Mouse (Mus musculus) heart, embryonic 16.5 days (tissue): ENCODE results near the gene Toe1. TPM values are rescaled to one million over a fixed set of nuclear protein-coding genes. Genes with fewer than 3 reads are reported as not detected.

Experiments used
- ATAC-seq: fragments of 200-750 bp; cut with Nextera tagmentation; replicated peaks from 2 replicates; pipeline ENCODE4 v1.8.0; 2017; ENCODE audit warnings: moderate number of reproducible peaks; ENCODE audit not compliant: insufficient read depth, low FRiP score; ENCODE audit errors: extremely low read depth
- H3K27ac ChIP-seq: fragments of 300-500 bp; sonication (generic); 2 replicates; pipeline ENCODE4 v1.5.1; 2014; ENCODE audit warnings: mild to moderate bottlenecking, low read length, control low read depth, moderate library complexity
- H3K27me3 ChIP-seq: fragments of 300-500 bp; sonication (generic); 2 replicates; pipeline ENCODE4 v1.6.1; 2014; ENCODE audit warnings: low read length, mixed read lengths; ENCODE audit not compliant: control insufficient read depth, insufficient read depth
- H3K36me3 ChIP-seq: fragments of 300-500 bp; sonication (generic); 2 replicates; pipeline ENCODE4 v1.6.1; 2014; ENCODE audit not compliant: control insufficient read depth, insufficient read depth
- H3K4me1 ChIP-seq: fragments of 300-500 bp; sonication (generic); 2 replicates; pipeline ENCODE4 v1.6.1; 2014; ENCODE audit warnings: low read length, mixed read lengths; ENCODE audit not compliant: control insufficient read depth, insufficient read depth
- H3K4me2 ChIP-seq: fragments of 300-500 bp; sonication (generic); 2 replicates; pipeline ENCODE4 v1.6.1; 2014; ENCODE audit warnings: low read depth, mild to moderate bottlenecking, control low read depth, low read length
- H3K4me3 ChIP-seq: fragments of 300-500 bp; sonication (generic); 2 replicates; pipeline ENCODE4 v1.5.1; 2014; ENCODE audit warnings: mild to moderate bottlenecking, control low read depth, low read length
- H3K9ac ChIP-seq: fragments of 300-500 bp; sonication (generic); 2 replicates; pipeline ENCODE4 v1.6.1; 2014; ENCODE audit warnings: low read length, control low read depth
- H3K9me3 ChIP-seq: fragments of 300-500 bp; sonication (generic); replicated peaks from 2 replicates; pipeline ENCODE4 v1.6.1; 2016; ENCODE audit warnings: low read length; ENCODE audit not compliant: control insufficient read depth
- WGBS: fragments of 180-500 bp; shearing (Covaris S2); extraction: QIAGEN DNeasy Blood & Tissue Kit; methylation state at CpG from one replicate; pipeline ENCODE4 v1.1.7; 2014; 5-methylcytosine and 5-hydroxymethylcytosine counted together
- polyA plus RNA-seq: library from polyadenylated mRNA; unstranded; fragments of >200 nt; fragmentation: Nextera tagmentation; extraction: Ambion mirVana; gene quantifications from 2 replicates; pipeline ENCODE4 v1.2.1, GENCODE M21; 2015

Toe1 gene
- polyA plus RNA-seq, 1 experiment from 2014 or later = 23.4 TPM

DNA sequence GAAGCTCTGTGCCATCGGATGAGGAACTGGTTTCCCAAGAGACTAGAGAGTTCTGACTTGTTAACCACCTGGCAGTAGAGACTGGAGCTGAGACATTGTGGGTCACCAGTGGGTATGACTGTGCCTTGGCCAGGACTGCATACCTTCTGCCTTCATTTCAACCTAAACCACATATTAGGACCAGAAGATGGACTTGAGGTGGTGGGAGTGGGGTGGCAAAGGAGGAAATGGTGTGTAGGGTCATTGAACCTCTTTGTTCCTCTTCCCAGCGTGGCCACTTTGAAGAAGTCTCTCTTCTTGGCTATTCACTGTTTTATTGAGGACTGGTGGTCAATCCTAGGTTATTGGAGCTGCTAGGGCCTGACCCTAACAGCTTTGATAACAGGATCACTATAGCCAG, 26.1 kb downstream of the Toe1 start:
- H3K4me2 ChIP-seq = no peak overlapping the region
- H3K27me3 ChIP-seq = no peaks in the 10 kb centered on the region
- no peak overlapping the region for H3K4me3 ChIP-seq
- peaks cover 1% of the 10 kb centered on the region; the same call in 1 of the 2 replicates for H3K9me3 ChIP-seq
- no peak overlapping the region for H3K9ac ChIP-seq
- WGBS = 46% methylated on average over 2 of the region's 2 CpGs
- H3K27ac ChIP-seq = no peak overlapping the region
- H3K4me1 ChIP-seq = no peaks in the 10 kb centered on the region
- H3K36me3 ChIP-seq = no peaks in the 10 kb centered on the region
- ATAC-seq = no peak

DNA sequence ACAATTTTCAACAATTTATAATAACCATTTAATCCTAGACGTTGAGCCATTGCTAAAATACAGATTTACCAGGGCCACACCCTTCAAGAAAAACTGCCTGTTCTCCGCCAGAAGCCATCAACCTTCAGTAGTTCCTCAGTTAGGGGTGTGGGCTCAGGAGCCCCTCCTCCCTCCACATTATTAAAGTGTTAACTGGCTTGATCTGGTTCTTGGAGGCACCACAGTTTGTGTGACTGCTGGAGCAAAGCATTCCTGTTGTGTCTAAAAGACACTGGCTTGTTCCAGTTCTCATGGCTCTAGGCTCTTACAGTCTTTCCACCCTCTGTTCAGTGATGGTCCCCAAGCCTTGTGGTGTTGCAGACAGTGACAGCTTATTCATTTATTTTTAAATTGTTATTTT, 26.9 kb downstream of the Toe1 start:
- Histone ChIP-seq H3K4me3 (no peak overlapping the region), H3K27ac (no peak overlapping the region), H3K27me3 (no peaks in the 10 kb centered on the region), H3K4me1 (no peaks in the 10 kb centered on the region), H3K4me2 (no peak overlapping the region), H3K36me3 (no peaks in the 10 kb centered on the region), H3K9me3 (no peaks in the 10 kb centered on the region), H3K9ac (no peak overlapping the region)
- ATAC-seq = no peak
- 69% methylated on average over 2 of the region's 2 CpGs for WGBS

- H3K27me3 ChIP-seq = no peaks in the 10 kb centered on the region
- 82% methylated on average over 3 of the region's 3 CpGs for WGBS
- H3K27ac ChIP-seq = no peak overlapping the region
- H3K9ac ChIP-seq = no peak overlapping the region
- H3K4me3 ChIP-seq = no peak overlapping the region
- no peak for ATAC-seq
- H3K4me1 ChIP-seq = no peaks in the 10 kb centered on the region
- no peaks in the 10 kb centered on the region for H3K9me3 ChIP-seq
- H3K36me3 ChIP-seq = no peaks in the 10 kb centered on the region
- no peak overlapping the region for H3K4me2 ChIP-seq
These were observed 30.4 kb downstream of the Toe1 start for GRCm38 (mm10) chr4:116777079-116777478.

- Histone ChIP-seq H3K4me2 (no peak overlapping the region), H3K4me1 (no peaks in the 10 kb centered on the region), H3K27ac (no peak overlapping the region), H3K9ac (no peak overlapping the region), H3K9me3 (no peaks in the 10 kb centered on the region), H3K4me3 (no peak overlapping the region), H3K27me3 (no peaks in the 10 kb centered on the region), H3K36me3 (no peaks in the 10 kb centered on the region)
- ATAC-seq = no peak
- 93% methylated on average over 5 of the region's 5 CpGs for WGBS
These were observed 31.0 kb downstream of the Toe1 start for GRCm38 (mm10) chr4:116776391-116776790.

- no peak overlapping the region for H3K27ac ChIP-seq
- H3K36me3 ChIP-seq = no peaks in the 10 kb centered on the region
- no peaks in the 10 kb centered on the region for H3K9me3 ChIP-seq
- H3K4me2 ChIP-seq = no peak overlapping the region
- ATAC-seq = no peak
- H3K4me3 ChIP-seq = no peak overlapping the region
- no peak overlapping the region for H3K9ac ChIP-seq
- no peaks in the 10 kb centered on the region for H3K27me3 ChIP-seq
- no peaks in the 10 kb centered on the region for H3K4me1 ChIP-seq
These were observed 38.4 kb downstream of the Toe1 start for GRCm38 (mm10) chr4:116769060-116769459.

DNA sequence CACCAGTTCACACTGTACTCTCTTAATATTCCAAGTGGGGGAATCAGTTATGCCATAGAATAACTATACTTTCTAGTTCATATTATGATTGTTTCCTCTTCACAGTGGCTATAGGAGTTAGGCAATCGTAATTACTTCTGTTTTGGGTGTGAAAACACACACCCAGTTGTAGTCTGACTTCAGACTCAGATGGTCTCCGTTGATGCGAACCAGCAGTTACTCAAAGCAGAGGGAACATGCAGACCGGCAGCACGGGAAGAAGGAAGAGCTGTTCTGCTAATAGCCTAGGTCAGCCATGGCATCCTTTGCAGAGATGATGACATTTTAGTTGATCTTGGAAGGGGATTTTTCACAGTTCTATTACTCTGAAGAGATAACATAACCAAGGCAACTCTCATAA, 38.9 kb downstream of the Toe1 start:
- Histone ChIP-seq H3K9me3 (no peaks in the 10 kb centered on the region), H3K27me3 (no peaks in the 10 kb centered on the region), H3K36me3 (no peaks in the 10 kb centered on the region), H3K27ac (no peak overlapping the region), H3K9ac (no peak overlapping the region), H3K4me3 (no peak overlapping the region), H3K4me1 (no peaks in the 10 kb centered on the region), H3K4me2 (no peak overlapping the region)
- WGBS = 81% methylated on average over 5 of the region's 5 CpGs
- no peak for ATAC-seq

DNA sequence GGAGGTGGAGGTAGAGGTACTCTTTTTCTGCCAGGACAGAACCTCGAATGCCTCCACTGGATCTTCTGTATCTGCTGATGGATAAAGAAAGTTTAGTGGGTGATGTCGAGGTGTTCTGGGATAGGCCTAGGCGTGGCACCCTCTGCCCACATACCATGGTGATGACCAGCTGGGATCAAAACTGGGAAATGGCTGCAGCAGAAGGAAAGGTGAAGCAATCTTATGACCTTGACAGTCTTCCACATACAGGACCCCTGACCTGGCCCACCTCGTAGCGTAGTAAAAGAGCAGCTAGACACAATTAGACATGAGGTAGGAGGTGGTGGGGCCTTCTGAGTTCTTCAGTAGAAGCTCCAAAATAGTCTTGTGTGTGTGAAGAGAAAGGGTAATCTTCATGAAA, 43.4 kb downstream of the Toe1 start:
- Histone ChIP-seq H3K4me3 (no peak overlapping the region), H3K9me3 (no peaks in the 10 kb centered on the region), H3K27me3 (no peaks in the 10 kb centered on the region), H3K27ac (no peak overlapping the region), H3K4me1 (no peaks in the 10 kb centered on the region), H3K9ac (no peak overlapping the region), H3K36me3 (no peaks in the 10 kb centered on the region), H3K4me2 (no peak overlapping the region)
- ATAC-seq = no peak
- 80% methylated on average over 5 of the region's 5 CpGs for WGBS

GRCm38 (mm10) chr4:116761914-116762313, 45.5 kb downstream of the Toe1 start:
- no peaks in the 10 kb centered on the region for H3K9me3 ChIP-seq
- H3K36me3 ChIP-seq = no peaks in the 10 kb centered on the region
- 75% methylated on average over 2 of the region's 2 CpGs for WGBS
- no peaks in the 10 kb centered on the region for H3K4me1 ChIP-seq
- H3K9ac ChIP-seq = no peak overlapping the region
- no peak for ATAC-seq
- H3K27me3 ChIP-seq = no peaks in the 10 kb centered on the region
- no peak overlapping the region for H3K27ac ChIP-seq
- no peak overlapping the region for H3K4me3 ChIP-seq
- H3K4me2 ChIP-seq = no peak overlapping the region

DNA sequence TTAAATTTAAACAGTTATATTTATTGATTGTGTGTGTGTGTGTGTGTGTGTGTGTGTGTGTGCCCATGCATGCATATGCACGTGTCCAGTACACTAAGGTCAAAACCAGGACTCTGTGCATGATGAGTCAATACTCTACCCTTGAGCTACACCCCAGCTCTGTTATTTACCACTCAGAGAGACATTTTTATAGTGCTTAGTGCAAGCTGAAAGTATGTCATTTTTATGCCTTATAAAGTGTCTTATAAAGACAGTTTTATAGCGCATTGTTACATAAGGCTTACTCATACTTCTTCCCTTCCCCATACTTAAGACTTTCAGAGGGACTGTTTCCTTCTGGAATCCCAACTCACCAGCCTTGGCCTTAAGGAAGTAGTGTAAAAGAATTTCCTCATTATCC, 57.7 kb downstream of the Toe1 start:
- ATAC-seq = no peak
- WGBS = 82% methylated on average over 2 of the region's 2 CpGs
- Histone ChIP-seq H3K9me3 (no peaks in the 10 kb centered on the region), H3K27me3 (no peaks in the 10 kb centered on the region), H3K27ac (no peak overlapping the region), H3K36me3 (no peaks in the 10 kb centered on the region), H3K4me1 (no peaks in the 10 kb centered on the region), H3K4me2 (no peak overlapping the region), H3K4me3 (no peak overlapping the region), H3K9ac (no peak overlapping the region)
